Mouse (Mus musculus) heart, postnatal 14 days (tissue): ENCODE data around the gene Dnajc5g. TPM values are rescaled to one million over a fixed set of nuclear protein-coding genes. Genes with fewer than 3 reads are reported as not detected.

Experiments
- total RNA-seq, 2 experiments: library from RNA; stranded (reverse); gene quantifications; 2 replicates each; pipeline ENCODE4 v1.2.3; 2021

Dnajc5g gene
- total RNA-seq, 2 experiments from 2014 or later: not detected

Other genes with a start within 250 kb of the Dnajc5g start
- gene Tmem214, start 238.3 kb upstream of the Dnajc5g start, total RNA-seq: 10 to 100 TPM; 35.8 to 41.1 TPM
- 1 to 10 TPM; 5.9 to 8.3 TPM for gene Agbl5, start 217.6 kb upstream of the Dnajc5g start, total RNA-seq
- gene Ost4, start 198.5 kb upstream of the Dnajc5g start, total RNA-seq: 100 to 1,000 TPM; 145 to 146 TPM
- 10 to 100 TPM; 38.9 to 46.9 TPM for gene Emilin1, start 192.9 kb upstream of the Dnajc5g start, total RNA-seq
- gene Khk, start 184.9 kb upstream of the Dnajc5g start, total RNA-seq: 10 to 100 TPM; 15.4 TPM
- gene Cgref1, start 160.7 kb upstream of the Dnajc5g start, total RNA-seq: under 1 TPM; 0.39 to 0.45 TPM
- gene Preb, start 145.9 kb upstream of the Dnajc5g start, total RNA-seq: 10 to 100 TPM; 74.1 to 79.3 TPM
- gene Tcf23, start 137.6 kb upstream of the Dnajc5g start, total RNA-seq: under 1 TPM; 0.51 to 0.55 TPM
- gene Atraid, start 58.0 kb upstream of the Dnajc5g start, total RNA-seq: 10 to 100 TPM; 51.4 to 51.8 TPM
- gene Slc5a6, start 57.4 kb upstream of the Dnajc5g start, total RNA-seq: 1 to 10 TPM; 6.6 to 7.6 TPM
- gene Cad, start 51.5 kb upstream of the Dnajc5g start, total RNA-seq: 10 to 100 TPM; 13.5 to 14.8 TPM
- under 1 TPM in 1 of 2 experiments, not detected in 1; 0.27 TPM for gene Slc30a3, start 2.0 kb downstream of the Dnajc5g start, total RNA-seq
- gene Trim54, start 10.4 kb downstream of the Dnajc5g start, total RNA-seq: 100 to 1,000 TPM; 102 to 129 TPM
- not detected for gene Ucn, start 32.5 kb downstream of the Dnajc5g start, total RNA-seq
- gene Mpv17, start 48.0 kb downstream of the Dnajc5g start, total RNA-seq: 10 to 100 TPM; 55.1 to 56.0 TPM
- gene Gm29609, start 73.6 kb downstream of the Dnajc5g start, total RNA-seq: under 1 TPM; 0.56 to 0.93 TPM
- gene Gtf3c2, start 73.9 kb downstream of the Dnajc5g start, total RNA-seq: 10 to 100 TPM; 31.9 to 34.5 TPM
- gene Snx17, start 86.9 kb downstream of the Dnajc5g start, total RNA-seq: 10 to 100 TPM; 66.3 to 67.8 TPM
- gene Eif2b4, start 87.1 kb downstream of the Dnajc5g start, total RNA-seq: 10 to 100 TPM; 48.4 to 62.3 TPM
- 10 to 100 TPM in 1 of 2 experiments, 1 to 10 TPM in 1; 9.9 to 10.6 TPM for gene Zfp513, start 96.0 kb downstream of the Dnajc5g start, total RNA-seq
- 10 to 100 TPM; 56.5 to 66.1 TPM for gene Ppm1g, start 114.4 kb downstream of the Dnajc5g start, total RNA-seq
- 10 to 100 TPM; 73.1 to 75.0 TPM for gene Nrbp1, start 134.6 kb downstream of the Dnajc5g start, total RNA-seq
- not detected for gene Gm9970, start 134.9 kb downstream of the Dnajc5g start, total RNA-seq
- 1 to 10 TPM; 2.8 to 3.2 TPM for gene Krtcap3, start 145.4 kb downstream of the Dnajc5g start, total RNA-seq
- 10 to 100 TPM; 37.2 to 42.3 TPM for gene Ift172, start 184.8 kb downstream of the Dnajc5g start, total RNA-seq
- 1 to 10 TPM; 2.4 to 5.0 TPM for gene Fndc4, start 189.8 kb downstream of the Dnajc5g start, total RNA-seq
- not detected for gene Gckr, start 191.2 kb downstream of the Dnajc5g start, total RNA-seq